Mouse (Mus musculus): Measurements from ENCODE around the gene Rab20.
A peak's percentile ranks its signal among the peaks of the same experiment; 100 is the strongest.
"Not testable (repeated sequence)": the region's sequence is repeated elsewhere in the genome, so short reads cannot be mapped to it uniquely, and the experiment has no call there.

Gene Rab20

DNA sequence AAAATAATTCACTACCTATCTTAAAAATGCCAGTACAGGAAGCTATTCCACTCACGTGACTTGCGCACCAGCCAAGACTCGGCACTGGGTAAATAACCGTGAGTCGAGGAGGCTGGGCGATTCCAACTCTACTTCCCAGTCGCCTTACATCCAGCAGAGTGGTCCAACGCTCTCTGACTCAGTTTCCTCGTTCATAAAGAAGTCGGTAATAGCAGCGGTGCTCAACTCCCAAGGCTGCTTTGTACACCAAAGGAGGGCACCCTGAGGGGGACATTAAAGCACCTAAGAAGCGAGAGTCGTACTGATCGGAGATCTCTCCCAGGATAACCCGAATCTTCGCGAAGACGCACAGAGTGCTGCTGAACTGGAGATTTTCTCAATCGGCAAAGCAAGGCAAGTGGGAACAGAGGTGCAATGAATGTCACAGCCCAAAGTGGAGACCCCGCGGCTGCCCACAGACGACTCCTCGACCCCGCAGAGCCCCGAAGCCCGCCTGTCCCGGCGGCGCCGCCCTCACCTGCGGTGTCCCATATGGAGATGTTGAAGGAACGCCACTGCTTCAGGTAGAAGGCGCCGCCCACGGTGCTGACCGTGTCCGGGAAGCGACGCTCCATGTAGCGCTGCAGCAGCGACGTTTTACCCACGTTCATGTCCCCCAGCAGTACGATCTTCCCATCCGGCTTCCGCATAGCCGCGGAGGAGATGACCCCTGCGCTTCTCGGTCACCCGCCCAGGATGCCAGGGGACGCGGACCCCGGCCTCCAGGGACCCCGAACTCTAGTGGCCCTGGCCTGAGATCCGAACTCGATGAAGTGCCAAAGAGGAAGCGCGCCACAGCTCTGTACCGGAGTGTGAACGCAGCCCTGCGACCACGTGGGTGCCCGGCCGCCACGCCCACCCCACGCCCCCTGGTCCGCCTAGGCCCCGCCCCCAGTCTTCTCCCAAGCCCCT is at the start of gene Rab20:
Gene Rab20 (minus strand): TSS at position 900 of the 951 bp plus-strand sequence.
- no peak for DNase-seq

DNA sequence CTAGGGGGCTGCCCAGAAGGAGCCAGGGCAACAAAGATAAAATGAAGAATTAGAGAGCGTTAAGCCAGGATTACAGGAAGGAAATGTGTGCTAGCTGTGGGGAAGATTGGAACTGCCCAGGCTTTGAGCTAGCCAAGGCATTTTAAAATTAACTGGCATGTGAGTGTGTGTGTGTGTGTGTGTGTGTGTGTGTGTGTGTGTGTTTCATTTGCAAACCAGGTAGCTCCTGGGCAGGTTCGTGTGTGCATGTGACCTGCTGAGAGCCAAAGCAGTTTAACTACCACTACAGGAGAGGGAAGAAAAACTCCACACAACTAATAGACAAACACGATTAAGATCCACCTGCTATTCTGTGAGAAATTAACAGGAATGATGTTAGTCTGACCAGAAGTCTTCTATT is 44.8 kb upstream of the Rab20 start:
- no peak for DNase-seq

DNA sequence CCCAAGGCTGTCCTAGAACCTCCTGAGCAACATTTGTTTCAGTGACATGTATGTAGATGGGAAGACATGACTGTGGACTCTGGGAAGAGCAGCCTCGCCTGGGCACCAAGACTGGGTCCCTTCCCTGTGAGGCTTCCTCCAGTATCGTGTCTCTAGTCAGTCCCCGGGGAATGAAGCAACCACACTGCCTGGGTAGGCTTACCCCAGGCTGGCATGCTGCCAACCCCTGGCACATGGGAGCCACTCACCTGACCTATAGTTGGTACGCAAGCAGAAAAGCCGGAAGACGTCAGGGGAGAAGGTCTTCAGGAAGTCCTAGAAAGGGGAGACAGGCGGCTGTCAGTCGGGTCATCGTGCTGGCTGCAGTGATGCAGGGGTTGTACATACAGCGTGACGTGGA is 40.2 kb upstream of the Rab20 start:
- DNase-seq, result no peak

DNA sequence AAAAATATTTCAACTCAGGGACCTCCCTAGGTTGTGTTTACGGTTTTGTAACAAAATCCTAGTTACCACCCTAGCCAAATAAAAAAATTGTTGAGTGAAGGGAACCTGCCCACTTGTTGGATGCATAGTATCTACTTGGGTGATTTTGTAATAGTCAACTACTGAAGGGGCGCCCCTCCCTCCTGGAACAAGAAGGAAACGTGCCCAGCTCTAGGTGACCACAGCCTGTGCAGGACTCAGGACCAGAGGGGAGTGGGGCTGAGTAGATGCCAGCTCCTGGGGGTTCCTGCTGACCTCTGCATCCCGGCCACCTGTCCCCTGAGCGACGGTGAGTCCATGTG is 39.5 kb upstream of the Rab20 start:
- no peak for DNase-seq

DNA sequence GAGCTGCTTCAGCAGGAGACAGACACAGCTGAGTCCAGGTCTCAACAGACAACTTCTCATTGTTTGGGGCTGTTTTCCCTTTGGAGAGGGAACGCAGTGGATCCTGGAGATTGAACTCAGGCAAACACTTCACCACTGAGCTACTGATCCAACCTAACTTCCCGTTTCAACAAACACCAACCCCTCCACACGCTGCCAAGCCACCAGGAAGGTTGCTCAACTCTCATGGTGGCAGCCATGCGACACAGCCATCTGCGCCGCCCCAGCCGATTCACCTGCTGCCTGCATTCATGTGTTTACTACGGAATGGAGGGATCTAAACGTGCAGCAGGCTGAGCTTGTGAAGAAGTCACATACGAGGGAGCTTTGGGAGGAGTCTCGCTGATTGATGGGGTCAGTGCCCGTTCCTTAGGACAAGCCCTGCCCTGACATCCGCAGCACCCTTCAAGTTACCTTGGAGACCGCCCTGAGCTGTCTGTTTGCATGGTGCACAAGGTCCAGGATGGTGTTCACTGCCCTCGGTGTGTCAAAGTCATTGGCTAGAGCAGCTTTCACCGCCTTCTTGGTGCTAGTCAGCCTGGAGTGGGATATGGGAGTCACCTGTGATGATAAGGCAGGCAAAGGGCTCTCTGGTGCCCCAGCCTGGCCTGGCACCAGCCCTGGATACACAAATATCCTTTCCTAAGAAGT is 39.0 kb upstream of the Rab20 start:
- DNase-seq, result no peak

DNA sequence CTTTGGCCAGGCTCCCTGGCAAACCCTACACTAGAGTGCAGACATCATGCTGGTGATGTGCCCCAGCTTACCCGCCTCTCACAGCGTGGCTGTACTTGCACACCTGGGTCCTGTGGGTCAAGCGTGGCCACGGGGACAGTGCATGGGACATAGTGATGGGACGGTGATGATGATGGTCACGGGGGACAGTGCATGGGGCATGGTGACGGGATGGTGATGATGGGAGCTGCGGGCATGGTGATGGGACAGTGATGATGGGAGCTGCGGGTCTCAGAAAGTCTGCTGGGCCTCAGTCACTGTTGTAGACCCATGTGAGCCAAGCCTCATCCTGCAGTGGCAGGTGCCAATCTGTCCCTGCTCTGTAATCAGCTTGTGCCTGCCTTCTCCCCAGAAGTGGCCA is 37.8 kb upstream of the Rab20 start:
- DNase-seq, result no peak

DNA sequence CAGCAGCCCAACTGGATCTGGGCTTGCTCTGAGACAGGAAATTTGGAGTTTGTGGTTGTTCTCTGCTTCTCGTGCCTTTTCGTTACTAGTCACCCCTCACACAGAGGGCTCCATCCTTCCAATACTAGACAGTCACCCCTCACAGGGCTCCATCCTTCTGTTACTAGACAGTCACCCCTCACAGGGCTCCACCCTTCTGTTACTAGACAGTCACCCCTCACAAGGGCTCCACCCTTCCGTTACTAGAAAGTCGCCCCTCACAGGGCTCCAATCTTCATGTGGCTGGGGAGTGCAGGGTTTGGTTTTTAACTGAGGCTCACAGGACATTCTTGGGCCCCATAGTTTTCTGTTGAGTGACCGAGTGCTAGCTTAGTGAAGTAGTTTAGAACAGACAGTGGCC is 34.7 kb upstream of the Rab20 start:
- no peak for DNase-seq

DNA sequence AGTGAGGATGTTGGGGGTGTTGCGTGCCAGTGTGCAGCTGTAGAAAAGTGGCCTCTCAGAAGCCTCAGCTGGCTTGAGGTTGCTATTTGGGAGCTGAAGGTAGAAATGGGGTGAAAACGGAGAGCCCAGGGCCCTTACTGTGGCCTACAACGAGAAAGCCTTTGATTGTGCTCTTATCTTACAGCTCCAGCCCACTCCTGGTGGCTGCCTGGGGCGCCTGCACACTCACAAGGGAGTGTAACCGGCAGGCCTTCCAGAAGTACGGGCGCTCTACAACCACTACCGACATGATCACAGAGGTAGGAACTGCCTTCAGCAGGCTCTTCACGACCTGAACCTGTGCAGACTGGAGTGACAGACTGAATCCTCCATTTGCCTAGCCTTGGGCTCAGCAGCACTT is 34.2 kb upstream of the Rab20 start:
- no peak for DNase-seq

DNA sequence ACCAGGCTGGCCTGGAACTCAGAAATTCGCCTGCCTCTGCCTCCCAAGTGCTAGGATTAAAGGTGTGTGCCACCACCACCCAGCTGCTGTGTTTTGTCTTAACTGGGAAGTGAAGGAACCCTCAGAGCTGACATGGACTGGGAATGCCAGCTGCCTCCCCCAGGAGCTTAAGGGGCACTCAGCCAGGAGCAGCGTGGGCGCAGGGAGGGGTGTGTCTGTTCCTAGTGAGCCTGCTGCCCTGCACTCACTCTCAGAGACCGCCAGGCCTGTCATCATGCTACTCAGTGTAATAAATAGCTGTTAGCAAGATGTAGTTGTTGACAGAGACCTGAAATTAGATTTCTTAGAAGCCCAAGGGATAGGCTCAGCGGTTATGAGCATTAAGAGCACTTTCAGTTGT is 32.5 kb upstream of the Rab20 start:
- DNase-seq, result no peak

DNA sequence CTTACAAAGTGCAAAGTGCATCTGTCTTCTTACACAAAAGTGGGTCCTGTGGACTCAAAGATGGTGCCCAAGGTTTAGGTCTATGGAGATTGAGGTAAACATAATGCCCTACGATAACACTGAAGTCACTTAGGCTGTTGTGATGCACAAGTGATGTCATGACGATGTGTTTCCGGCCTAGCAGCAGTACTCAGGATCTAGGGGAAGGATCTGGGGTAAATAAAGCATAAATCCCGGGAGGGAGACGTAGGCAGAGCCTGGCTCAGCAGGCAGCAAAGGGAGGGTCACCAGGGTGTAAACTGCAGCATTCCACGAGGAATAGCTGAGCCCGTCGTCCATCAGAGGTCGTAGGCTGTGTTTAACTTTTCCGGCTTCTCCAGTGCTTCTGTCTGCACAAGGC is 30.4 kb upstream of the Rab20 start:
- DNase-seq, result no peak

DNA sequence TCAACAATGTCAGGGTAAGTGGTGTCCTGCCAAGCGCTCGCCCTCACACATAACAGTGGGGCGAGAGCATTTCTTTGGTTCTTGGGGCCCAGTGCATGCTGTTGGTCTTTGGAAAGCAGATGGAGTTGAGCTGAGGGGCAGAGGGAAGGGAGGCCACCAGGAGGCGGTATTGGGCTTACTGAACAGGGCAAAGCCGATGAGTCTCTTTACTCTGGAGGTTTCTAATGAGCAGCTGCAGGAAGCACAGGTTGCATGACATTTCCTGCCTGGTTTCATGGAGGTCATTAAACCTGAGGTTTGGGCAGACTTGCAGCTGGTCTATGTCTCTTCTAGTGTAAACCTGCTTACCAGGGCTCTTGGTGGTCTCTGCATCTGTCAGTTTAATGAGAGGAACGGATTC is 28.3 kb upstream of the Rab20 start:
- DNase-seq, result no peak

DNA sequence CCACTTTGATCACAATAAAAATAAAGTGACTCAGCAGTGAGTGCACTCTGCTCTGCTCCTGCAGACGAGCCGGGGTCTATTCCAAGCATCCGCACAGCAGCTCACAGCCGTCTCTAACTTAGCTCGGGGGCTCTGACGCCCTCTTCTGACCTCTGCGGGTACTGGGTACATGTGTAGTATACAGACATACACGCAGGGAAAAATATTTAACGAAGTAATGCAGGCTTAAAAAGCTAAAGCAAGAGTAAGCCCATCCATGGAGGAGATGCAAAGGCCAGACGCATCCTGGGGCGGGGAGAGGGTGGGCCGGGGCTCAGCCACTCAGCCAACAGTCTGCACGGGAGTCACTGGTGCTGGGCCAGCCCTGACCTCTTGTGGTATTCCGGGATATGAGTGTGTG is 27.6 kb upstream of the Rab20 start:
- DNase-seq, result no peak

DNA sequence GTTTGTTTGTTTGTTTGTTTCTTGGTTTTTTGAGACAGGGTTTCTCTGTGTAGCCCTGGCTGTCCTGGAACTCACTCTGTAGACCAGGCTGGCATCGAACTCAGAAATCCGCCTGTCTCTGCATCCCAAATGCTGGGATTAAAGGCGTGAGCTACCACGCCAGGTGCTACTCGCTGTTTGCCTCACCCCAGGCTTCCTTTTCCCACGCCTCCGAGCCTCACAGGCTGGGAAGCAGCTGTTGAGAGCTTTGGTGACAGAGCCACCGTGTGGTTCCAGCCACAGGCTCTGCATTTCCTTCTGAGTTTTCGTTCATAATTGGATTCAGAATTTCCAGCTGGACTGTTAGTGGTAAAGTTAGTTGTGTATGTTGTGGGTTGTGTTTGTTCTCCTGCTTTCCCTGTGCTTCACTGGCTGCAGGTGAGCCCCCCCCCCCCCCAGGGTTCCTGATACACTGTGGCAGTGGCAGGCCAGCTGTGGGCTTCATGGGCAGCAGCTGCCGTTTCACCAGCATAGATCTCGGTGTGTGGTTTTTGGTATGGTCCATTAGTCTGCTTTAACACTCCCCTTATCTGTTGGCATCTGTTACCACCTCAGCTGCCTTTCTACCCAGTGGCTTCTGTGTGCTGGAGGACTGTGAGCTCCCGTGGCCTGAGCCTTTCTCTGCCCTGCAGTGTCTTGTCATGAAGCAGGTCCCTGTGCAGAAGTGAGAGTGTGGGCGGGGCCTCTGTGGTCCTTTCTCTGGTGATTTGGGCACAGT is 25.1 kb upstream of the Rab20 start:
- no peak for DNase-seq

DNA sequence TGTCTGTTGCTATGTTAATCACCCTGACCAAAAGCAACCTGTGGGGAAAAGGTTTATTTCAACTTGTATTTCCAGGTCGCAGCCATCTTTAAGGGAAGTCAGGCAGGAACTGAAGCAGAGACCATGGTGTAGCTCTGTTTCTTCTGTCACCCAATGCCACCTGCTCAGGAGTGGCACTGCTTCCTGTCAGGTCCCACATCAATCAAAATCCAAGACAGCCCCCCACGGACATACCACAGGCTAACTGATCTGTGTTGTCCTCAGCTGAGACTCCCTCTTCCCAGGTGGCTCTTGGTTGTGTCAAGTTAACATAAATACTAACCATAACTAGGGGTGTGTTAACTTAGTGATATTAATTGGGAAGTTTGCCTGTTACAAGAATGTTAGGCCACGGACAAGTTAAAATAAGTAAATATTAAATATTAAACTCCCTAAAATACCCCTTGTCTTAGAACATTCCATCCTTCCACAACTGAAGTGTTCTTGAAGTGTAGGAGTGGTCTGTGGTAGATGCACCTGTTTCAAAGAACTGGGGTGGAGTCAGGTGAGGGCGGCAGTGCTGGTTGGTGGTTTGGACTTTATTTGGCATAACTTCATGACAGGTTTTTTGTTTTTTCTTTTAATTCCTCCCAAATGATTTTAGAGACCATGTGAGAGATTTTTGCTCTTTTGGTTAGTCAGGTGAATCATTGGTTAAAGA is 20.4 kb upstream of the Rab20 start:
- no peak for DNase-seq

DNA sequence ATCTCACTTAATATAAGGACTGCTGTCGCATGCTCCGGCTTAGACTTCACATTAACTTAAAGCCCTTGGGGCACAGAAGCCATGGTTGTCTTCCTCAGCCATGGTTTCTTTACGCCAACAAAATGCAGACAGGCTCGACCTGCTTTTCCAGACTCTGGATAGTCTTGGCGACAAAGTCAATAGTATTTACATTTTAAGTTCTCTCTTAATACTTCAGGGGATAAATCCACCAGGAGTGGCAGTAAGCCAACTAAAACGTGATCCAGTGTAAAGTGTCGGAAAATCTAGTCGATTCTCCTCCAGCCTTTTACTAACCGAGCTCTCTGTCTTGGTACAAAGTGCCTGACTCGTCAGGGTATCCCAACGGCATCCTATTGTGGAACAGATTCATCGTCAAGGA is 19.8 kb upstream of the Rab20 start:
- peak; percentile 25 for DNase-seq

DNA sequence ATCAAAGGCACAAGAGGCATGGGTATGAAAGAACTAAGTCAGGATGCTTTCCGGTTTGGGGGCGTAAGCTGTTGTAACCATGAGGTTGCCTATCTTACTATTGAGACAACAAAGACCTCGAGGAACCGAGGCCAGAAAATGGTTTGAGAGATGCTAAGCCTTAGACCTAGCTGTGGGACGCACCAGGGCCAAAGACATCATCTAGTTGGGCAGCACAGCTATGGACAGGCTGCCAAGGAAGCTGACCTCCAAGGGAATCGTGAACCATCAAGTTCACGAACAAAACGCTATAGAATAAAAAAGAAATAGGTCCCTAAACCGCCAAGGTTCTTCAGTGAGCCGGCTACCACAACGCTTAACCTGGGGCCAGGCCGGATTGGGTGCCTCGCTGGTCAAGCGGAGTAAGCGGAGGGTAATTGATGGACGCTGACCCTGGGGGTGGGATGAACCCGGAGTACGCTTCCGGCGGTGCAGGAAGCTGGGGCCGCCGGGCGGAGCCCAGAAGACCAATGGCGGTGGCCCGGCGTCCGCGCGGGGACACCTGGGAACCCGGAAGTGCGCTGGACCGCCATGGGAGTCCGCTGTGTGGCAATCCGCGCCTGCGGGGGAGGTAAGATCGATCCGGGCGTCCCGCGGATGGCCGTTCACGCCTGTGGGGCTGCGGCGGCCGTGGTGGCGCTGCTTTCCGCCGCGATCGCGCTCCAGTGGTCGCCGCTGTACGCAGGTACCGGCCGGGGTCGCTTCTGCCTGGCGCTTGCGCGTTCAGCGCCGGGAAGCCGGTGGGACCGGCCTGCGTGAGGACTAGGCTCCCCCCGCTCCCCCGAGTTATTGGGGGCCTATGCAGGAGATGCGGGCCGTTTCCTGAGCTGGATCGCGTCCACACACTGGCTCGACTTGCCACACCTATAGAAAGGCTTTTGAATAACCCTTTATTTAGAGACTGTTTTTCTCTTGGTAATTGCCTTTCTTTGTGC is 18.8 kb upstream of the Rab20 start, which contains the start of gene Naxd:
Gene Naxd (plus strand): TSS at position 490 of the 974 bp plus-strand sequence.
- DNase-seq, result peak; percentile 90

DNA sequence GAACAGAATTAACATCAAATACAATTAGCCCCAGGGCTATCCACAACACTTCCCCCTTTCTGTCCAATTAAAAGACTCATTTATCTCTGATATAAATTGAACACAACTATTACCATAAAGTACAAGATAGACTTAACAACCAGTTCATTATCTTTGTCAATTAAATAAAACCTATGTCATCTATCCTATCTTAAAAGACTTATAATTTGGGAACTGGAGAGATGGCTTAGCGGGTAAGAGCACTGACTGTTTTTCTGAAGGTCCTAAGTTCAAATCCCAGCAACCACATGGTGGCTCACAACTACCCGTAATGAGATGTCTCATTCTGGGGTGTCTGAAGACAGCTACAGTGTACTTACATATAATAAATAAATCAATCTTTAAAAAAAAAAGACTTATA is 13.8 kb upstream of the Rab20 start:
- not testable (repeated sequence) for DNase-seq

DNA sequence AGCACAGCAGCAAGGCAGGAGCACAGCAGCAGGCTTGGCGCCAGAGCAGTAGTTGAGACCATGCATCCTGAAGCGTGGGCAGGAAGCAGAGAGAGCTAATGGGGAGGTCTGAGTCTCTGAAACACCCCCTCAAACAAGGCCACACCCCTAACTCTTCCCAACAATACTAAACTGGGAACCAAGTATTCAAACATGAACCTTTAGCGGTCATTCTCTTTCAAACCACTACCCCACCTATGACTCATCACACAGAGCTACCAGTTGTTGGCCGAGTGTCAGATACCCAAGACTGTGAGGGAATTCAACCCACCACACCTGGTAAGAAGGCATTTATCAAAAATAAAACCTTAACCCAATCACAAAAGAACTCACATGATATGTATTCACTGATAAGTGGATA is 8.7 kb upstream of the Rab20 start:
- no peak for DNase-seq

DNA sequence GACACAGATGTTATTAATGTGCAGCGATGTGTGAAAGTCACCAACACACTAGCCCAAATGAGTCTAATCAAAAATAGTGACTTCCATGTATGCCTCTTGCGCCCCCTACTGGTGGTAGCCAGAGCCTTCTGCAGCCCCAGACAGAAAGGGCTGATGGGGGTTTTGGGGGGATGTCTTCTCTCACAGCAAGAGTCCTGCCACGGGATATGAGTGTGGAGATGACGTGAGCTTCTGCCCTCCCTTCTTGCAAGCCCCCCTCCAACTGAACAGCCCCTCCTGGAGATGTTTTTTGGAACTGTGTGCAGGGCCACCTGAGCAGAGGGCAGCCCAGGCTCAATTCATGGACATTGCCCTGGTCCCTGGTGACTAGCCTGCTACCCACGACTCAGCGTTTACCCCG is 7.6 kb upstream of the Rab20 start:
- peak; percentile 30 for DNase-seq

DNA sequence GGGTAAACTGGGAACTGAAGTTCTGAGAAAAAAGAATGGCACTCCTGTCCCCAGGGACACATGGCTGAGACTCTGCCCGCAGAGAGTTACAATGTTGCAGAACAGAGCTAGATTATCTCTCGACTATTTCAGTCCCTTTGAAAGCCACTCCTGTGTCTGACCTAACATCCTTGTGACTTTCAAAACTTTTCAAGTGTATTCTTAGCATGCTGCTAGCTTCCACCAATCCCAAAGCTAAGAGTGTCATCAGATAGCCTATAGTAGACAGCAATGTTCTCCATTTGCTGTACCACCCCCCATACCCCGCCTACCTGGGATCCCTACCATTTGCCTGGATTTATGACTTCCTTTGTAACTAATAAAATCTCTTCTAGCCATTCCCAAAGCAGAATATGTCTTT is 4.0 kb upstream of the Rab20 start:
- no peak for DNase-seq

DNA sequence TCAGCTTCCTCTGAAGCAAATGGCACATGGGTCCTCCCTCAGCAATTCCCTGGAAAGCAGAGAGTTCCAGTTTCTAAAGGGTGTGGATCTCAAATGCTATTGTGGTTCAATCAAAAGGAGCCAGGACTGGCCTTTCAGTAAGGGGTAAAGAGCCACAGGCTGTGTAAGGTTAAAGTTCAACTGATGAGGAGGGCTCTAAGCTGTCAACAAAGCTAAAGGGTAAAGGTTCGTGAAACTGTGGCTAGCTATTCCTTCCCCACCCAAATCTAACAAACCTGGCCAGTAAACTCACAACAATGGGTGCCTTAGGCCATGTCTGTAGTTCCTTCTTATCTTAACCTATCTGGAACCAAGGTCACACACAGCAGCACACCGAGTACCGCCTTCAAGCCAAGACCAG is 3.4 kb upstream of the Rab20 start:
- DNase-seq, result no peak

DNA sequence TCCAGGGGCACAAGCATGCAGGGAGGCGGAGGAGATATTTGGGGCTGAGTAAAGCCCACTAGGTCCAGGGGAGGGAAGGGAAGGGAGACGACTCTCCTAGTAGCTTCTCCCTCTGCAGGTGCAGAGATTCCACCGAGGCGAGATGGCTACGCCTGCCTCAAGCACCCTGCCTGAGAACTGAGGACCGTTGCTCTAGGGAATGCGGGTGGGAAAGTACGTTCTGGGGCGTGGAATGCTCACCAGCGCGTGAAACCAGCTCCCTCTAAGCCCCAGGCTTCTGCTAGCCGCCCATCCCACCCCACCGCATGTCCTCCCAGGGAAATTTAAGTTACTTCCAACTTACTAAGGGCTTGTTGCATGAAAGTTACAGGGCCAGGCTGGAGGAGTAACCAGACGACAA is 1.1 kb upstream of the Rab20 start:
- no peak for DNase-seq
